Mouse (Mus musculus) kidney, adult 2 months (tissue): ENCODE measurements around the gene Plekhm2. TPM values are rescaled to one million over a fixed set of nuclear protein-coding genes. Genes with fewer than 3 reads are reported as not detected.

Source experiments
- DNase-seq: peaks from one replicate; pipeline ENCODE4 v3.0.0; 2021
- H3K27ac ChIP-seq: fragments of 200-500 bp; 2 replicates; pipeline ENCODE4 v1.5.1; 2012; ENCODE audit warnings: low read depth, low read length, control low read depth, inconsistent platforms; ENCODE audit not compliant: insufficient read depth
- H3K27me3 ChIP-seq: fragments of 200-500 bp; replicated peaks from 2 replicates; pipeline ENCODE4 v1.6.1; 2012; ENCODE audit warnings: mild to moderate bottlenecking, moderate library complexity, low read length, inconsistent platforms; ENCODE audit not compliant: control insufficient read depth, insufficient read depth
- H3K36me3 ChIP-seq: fragments of 200-500 bp; 2 replicates; pipeline ENCODE4 v1.6.1; 2012; ENCODE audit warnings: mild to moderate bottlenecking, moderate library complexity, low read length, inconsistent platforms; ENCODE audit not compliant: control insufficient read depth, insufficient read depth
- H3K4me1 ChIP-seq: fragments of 200-500 bp; 2 replicates; pipeline ENCODE4 v1.6.1; 2011; ENCODE audit warnings: low read length; ENCODE audit not compliant: control insufficient read depth, insufficient read depth
- H3K4me3 ChIP-seq: fragments of 200-500 bp; 2 replicates; pipeline ENCODE4 v1.5.1; 2011; ENCODE audit warnings: mild to moderate bottlenecking, low read depth, low read length, control low read depth; ENCODE audit not compliant: insufficient read depth
- CTCF ChIP-seq: fragments of 200-500 bp; conservative IDR thresholded peaks from 2 replicates; pipeline ENCODE4 v1.5.1; 2011; ENCODE audit warnings: low read depth, mild to moderate bottlenecking, control low read depth, low read length, moderate library complexity, mixed read lengths; ENCODE audit not compliant: insufficient read depth, insufficient read length
- POLR2A ChIP-seq: fragments of 200-500 bp; IDR thresholded peaks from one replicate; pipeline ENCODE4 v1.6.1; 2011; ENCODE audit warnings: low read depth, low read length, control low read depth
- WGBS: fragments of 180-500 bp; shearing (Covaris S2); methylation state at CpG from one replicate; pipeline ENCODE4 v1.1.7; 2018; 5-methylcytosine and 5-hydroxymethylcytosine counted together
- polyA plus RNA-seq: library from polyadenylated mRNA; depleted of rRNA; stranded (reverse); fragments of >200 nt; gene quantifications from 2 replicates; pipeline ENCODE4 v1.2.3, GENCODE M21; 2012

Plekhm2 gene
- polyA plus RNA-seq, 1 experiment: 79.7 TPM

DNA sequence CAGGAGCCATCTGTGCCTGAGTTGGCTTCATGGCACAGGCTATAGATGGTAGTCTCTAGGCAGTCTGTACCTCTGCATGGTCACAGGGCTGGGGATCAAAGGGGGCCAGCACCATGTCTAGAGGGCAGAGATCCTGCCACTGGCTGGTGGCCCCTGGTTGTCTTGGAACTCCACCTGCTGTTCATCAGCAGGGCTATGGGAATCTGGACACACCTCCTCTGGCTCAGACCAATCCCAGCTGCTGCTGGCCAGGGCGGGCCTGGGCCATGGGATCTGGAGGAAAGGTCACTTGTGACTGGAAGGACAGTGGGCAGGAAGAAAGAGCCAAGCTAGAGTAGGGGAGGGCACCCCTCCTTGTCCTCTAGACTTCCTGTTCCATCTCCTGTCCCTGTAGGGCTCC lies 41.0 kb downstream of the Plekhm2 start, which contains the start of gene Slc25a34:
Gene Slc25a34, minus strand, starts transcription at position 156 of the 400 bp plus-strand sequence.
- 0 out of 2 replicates have a peak, but pooled peaks have one; percentile 21 for TF ChIP-seq CTCF
- TF ChIP-seq POLR2A: peak; percentile 80
- Histone ChIP-seq H3K27ac (peak within 1 kb of the TSS; percentile 82), H3K4me3 (peak within 1 kb of the TSS; percentile 59), H3K36me3 (no peaks in the 10 kb centered on the region; the same call in 1 of the 2 replicates), H3K27me3 (no peaks in the 10 kb centered on the region), H3K4me1 (peaks cover 13% of the 10 kb centered on the region)
- peak; percentile 95 for DNase-seq
- WGBS: 7% methylated on average over 1 of the region's 1 CpGs

DNA sequence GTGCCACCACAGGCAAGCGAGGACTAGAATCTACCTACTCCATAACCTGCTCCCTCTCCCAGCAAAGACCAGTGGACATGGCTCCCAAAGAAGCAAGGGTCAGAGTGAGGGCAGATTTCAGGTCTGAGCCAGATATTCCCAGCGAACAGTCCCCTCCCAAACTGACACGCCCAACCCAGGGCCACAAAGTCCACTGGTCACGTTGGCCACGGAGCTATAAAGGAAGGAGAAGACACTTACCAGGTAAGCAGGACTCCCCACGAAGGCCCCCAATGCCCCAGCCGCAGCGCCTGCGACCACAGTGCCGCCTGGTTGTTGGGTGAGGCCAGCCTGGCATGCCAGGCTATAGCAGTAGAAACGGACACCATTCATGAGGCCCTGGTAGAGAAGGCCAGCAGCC lies 41.7 kb downstream of the Plekhm2 start:
- H3K4me1 ChIP-seq: peaks cover 13% of the 10 kb centered on the region
- TF ChIP-seq CTCF: no peak
- TF ChIP-seq POLR2A: no peak
- peak overlapping the region; percentile 82 for H3K27ac ChIP-seq
- no peaks in the 10 kb centered on the region; the same call in 1 of the 2 replicates for H3K36me3 ChIP-seq
- peak overlapping the region; percentile 59 for H3K4me3 ChIP-seq
- WGBS: 59% methylated on average over 11 of the region's 11 CpGs
- no peaks in the 10 kb centered on the region for H3K27me3 ChIP-seq
- DNase-seq: peak; percentile 90

DNA sequence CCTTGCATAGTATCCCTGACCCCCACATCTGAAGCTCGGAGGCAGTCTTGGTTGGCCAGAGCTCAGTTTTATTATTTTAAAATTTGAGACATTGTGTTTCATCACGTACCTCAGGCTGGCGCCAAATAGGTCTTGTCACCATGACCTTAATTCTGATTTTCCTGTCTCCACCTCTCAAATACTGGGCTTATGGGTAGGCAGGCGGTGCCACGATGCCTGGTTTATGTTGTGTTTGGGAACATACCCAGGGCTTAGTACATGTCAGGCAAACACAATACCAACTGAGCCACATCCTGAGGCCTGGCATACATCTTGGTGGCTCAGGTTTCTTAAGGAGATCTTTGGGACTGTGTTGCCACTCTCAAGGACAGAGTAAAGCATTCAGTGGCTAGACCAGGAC lies 42.1 kb downstream of the Plekhm2 start:
- Histone ChIP-seq H3K27me3 (no peaks in the 10 kb centered on the region), H3K4me1 (peaks cover 13% of the 10 kb centered on the region), H3K4me3 (peak overlapping the region; percentile 59), H3K27ac (peak overlapping the region; percentile 82), H3K36me3 (no peaks in the 10 kb centered on the region; the same call in 1 of the 2 replicates)
- WGBS: 62% methylated on average over 5 of the region's 5 CpGs
- no peak for DNase-seq
- TF ChIP-seq POLR2A: no peak
- TF ChIP-seq CTCF: no peak

- Histone ChIP-seq H3K27ac (no peak overlapping the region), H3K27me3 (no peaks in the 10 kb centered on the region), H3K4me1 (peaks cover 13% of the 10 kb centered on the region), H3K36me3 (no peaks in the 10 kb centered on the region; the same call in 1 of the 2 replicates), H3K4me3 (no peak overlapping the region)
- no peak for DNase-seq
- TF ChIP-seq POLR2A (no peak), CTCF (no peak)
- 61% methylated on average over 8 of the region's 8 CpGs for WGBS
Measured at GRCm38 (mm10) chr4:141622091-141622490, 42.6 kb downstream of the Plekhm2 start.

GRCm38 (mm10) chr4:141621297-141621696 lies 43.4 kb downstream of the Plekhm2 start:
- DNase-seq: no peak
- TF ChIP-seq CTCF: no peak
- TF ChIP-seq POLR2A: no peak
- WGBS: 82% methylated on average over 8 of the region's 8 CpGs
- no peaks in the 10 kb centered on the region for H3K27me3 ChIP-seq
- H3K36me3 ChIP-seq: no peaks in the 10 kb centered on the region; the same call in 1 of the 2 replicates
- peaks cover 13% of the 10 kb centered on the region for H3K4me1 ChIP-seq
- H3K27ac ChIP-seq: no peak overlapping the region
- H3K4me3 ChIP-seq: no peak overlapping the region

- Histone ChIP-seq H3K27me3 (no peaks in the 10 kb centered on the region), H3K36me3 (no peaks in the 10 kb centered on the region), H3K27ac (no peak overlapping the region), H3K4me1 (peaks cover 11% of the 10 kb centered on the region), H3K4me3 (no peak overlapping the region)
- TF ChIP-seq POLR2A (no peak), CTCF (no peak)
- WGBS: 83% methylated on average over 9 of the region's 9 CpGs
- no peak for DNase-seq
Measured at GRCm38 (mm10) chr4:141619299-141619883, 45.3 kb downstream of the Plekhm2 start.

DNA sequence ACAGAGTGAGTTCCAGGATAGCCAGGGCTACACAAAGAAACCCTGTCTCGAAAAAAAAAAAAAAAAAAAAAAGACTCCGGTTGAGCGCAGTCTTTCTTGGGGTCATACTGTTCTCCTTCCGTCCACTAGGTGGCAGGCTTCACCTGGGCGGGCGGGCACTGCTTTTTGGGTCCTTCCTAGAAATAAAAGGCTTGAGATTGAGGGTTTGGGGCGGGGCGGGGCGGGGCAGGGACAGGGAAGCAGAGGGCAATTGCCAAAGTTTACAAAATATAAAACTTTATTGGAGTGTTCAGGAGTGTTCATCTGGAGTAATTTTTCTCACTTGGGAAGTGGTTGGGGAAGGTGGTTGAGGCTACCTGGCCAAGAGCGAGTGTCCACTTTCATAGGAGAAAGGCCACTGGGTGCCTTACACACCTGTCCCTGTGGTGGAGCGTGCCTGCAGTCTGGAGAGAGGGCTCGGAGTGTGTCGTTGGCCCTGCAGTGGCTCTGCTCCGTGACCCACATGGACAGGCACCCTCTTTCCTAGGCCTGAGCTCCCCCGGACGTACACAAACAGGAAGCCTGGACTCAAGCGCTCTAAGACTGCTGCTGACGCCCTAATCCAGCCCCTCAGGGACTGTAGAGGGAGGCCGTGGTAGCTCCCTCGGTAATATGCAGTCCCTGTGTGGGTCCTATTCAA lies 46.0 kb downstream of the Plekhm2 start, which contains the start of gene Tmem82:
Gene Tmem82, minus strand, starts transcription at position 69 of the 679 bp plus-strand sequence.
- peak; percentile 79 for DNase-seq
- Histone ChIP-seq H3K4me3 (peak within 1 kb of the TSS; percentile 63), H3K36me3 (no peaks in the 10 kb centered on the region), H3K4me1 (peaks cover 6% of the 10 kb centered on the region), H3K27me3 (no peaks in the 10 kb centered on the region), H3K27ac (peak within 1 kb of the TSS; percentile 54)
- TF ChIP-seq POLR2A (no peak), CTCF (peak; percentile 68)
- 24% methylated on average over 20 of the region's 20 CpGs for WGBS
